In the genomic region with DNA sequence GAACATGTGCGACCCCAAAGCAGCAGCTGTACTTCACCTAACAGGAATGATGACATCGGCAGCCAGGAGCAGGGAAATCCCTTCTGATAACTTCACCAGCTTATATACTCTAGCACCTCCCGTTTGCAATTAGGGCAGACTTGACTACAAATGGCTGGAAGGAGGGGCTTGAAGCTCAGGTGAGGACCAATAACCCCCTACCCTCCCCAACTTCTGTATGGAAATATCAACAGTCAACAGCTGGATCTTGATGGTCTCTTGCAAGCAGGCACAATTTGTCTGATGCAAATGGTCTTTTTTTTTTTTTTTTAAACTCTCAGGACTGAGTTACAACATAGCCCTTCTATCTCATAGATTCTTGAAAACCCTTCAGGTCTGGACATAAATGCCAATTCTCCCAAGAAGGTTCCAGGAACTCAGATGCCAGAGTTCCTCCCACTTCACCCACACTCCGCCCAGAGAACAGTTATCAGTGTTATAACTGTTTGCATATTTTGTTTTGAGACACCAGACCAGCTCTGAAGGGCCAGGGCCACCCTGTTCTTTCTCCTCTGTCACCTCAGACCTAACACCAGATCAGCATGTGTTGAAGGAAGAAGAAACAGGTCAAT, we compare ENCODE assay signal across 8 mouse cellular contexts. TPM values are rescaled to one million over a fixed set of nuclear protein-coding genes. Genes with fewer than 3 reads are reported as not detected.
DNase-seq lines count a peak whose midpoint lies in the region; ATAC-seq lines count a peak whose summit lies in the region.

A gene (minus strand): TSS at position 51 of the 611 bp plus-strand sequence.

- no peaks in the 10 kb centered on the region for H3K36me3 ChIP-seq in kidney, embryonic 16.5 days (ENCODE audit: insufficient read depth, low read length)
- 0 out of 2 replicates have a peak, but pooled peaks cover 3% of the 10 kb centered on the region for H3K36me3 ChIP-seq in midbrain, embryonic 14.5 days (ENCODE audit: control insufficient read depth, insufficient read depth, low read length)

- DNase-seq in kidney, postnatal 10 days, result no peak
- no peak for DNase-seq in heart, adult 8-10 months (ENCODE audit: low spot score)
- no peak for DNase-seq in layer of hippocampus, postnatal 14 days (ENCODE audit: low spot score in 2 of 2)
- no peak for DNase-seq in midbrain, embryonic 14.5 days
- no peak for DNase-seq in urinary bladder, postnatal 25 days (ENCODE audit: low spot score)
- DNase-seq in testis, postnatal 10 days (ENCODE audit: low spot score), result no peak

- no peak for ATAC-seq in kidney, embryonic 16.5 days (ENCODE audit: low FRiP score, low TSS enrichment)
- ATAC-seq in common myeloid progenitor, adult 5-6 weeks (replicated peaks; ENCODE audit: low read depth, poor library complexity, severe bottlenecking), result no peak
- ATAC-seq in midbrain, embryonic 14.5 days (ENCODE audit: low FRiP score, low TSS enrichment), result no peak

- 72% methylated on average over 4 of the region's 4 CpGs for WGBS in kidney, embryonic 16.5 days
- WGBS in midbrain, embryonic 14.5 days, result 87% methylated on average over 4 of the region's 4 CpGs

- no peaks in the 10 kb centered on the region for H3K9me3 ChIP-seq in kidney, embryonic 16.5 days (ENCODE audit: low read length)
- no peaks in the 10 kb centered on the region for H3K9me3 ChIP-seq in midbrain, embryonic 14.5 days (ENCODE audit: control insufficient read depth, low read length)

- no peaks in the 10 kb centered on the region for H3K27me3 ChIP-seq in kidney, embryonic 16.5 days (ENCODE audit: insufficient read depth, low read length)
- H3K27me3 ChIP-seq in midbrain, embryonic 14.5 days (ENCODE audit: control insufficient read depth, insufficient read depth, low read length), result no peaks in the 10 kb centered on the region

- H3K27ac ChIP-seq in kidney, embryonic 16.5 days (ENCODE audit: low read length), result 0 out of 2 replicates have a peak within 1 kb of the TSS, but pooled peaks have one; percentile 46
- H3K27ac ChIP-seq in midbrain, embryonic 14.5 days (replicated peaks; ENCODE audit: low read depth, low read length), result no peak within 1 kb of the TSS

- no peak within 1 kb of the TSS for H3K4me3 ChIP-seq in kidney, embryonic 16.5 days (ENCODE audit: low read length)
- no peak within 1 kb of the TSS for H3K4me3 ChIP-seq in midbrain, embryonic 14.5 days (replicated peaks; ENCODE audit: low read depth, low read length)

- H3K4me1 ChIP-seq in kidney, embryonic 16.5 days (ENCODE audit: insufficient read depth, low read length), result peaks cover 33% of the 10 kb centered on the region
- peaks cover 22% of the 10 kb centered on the region for H3K4me1 ChIP-seq in midbrain, embryonic 14.5 days (ENCODE audit: control insufficient read depth, insufficient read depth, low read length)

- H3K9ac ChIP-seq in kidney, embryonic 16.5 days (replicated peaks; ENCODE audit: low read length), result no peak within 1 kb of the TSS
- no peak within 1 kb of the TSS for H3K9ac ChIP-seq in midbrain, embryonic 14.5 days (replicated peaks; ENCODE audit: low read length)

- peak within 1 kb of the TSS; percentile 92 for H3K4me2 ChIP-seq in kidney, embryonic 16.5 days (replicated peaks; ENCODE audit: low read depth, low read length)
- H3K4me2 ChIP-seq in midbrain, embryonic 14.5 days (ENCODE audit: low read length), result no peak within 1 kb of the TSS; the same call in 1 of the 2 replicates

RNA-seq across cellular contexts. Expression of the gene that starts here (rescaled TPM):
- 48.9 and 65.3 TPM in 2 replicates for polyA plus RNA-seq in kidney, embryonic 16.5 days (2015; fragmentation: Nextera tagmentation; extraction: Ambion mirVana)
- 17.6 and 24.2 TPM in 2 replicates for total RNA-seq in common myeloid progenitor, adult 5-6 weeks (2017)
- total RNA-seq in heart, adult 8-10 months (2022), result 10 to 100 TPM; 15.5 to 19.8 (median 17.2) TPM
- 100 to 1,000 TPM in 1 of 2 experiments, 10 to 100 TPM in 1; 97.1 to 102 TPM for total RNA-seq in layer of hippocampus, postnatal 14 days (2021)
- polyA plus RNA-seq in midbrain, embryonic 14.5 days (2014; fragmentation: Nextera tagmentation; extraction: Ambion mirVana), result 50.0 and 56.0 TPM in 2 replicates
